Mouse (Mus musculus) A20 (cell line): ENCODE measurements around the gene Pim1.
A peak's percentile ranks its signal among the peaks of the same experiment; 100 is the strongest.
"Not testable (repeated sequence)": the region's sequence is repeated elsewhere in the genome, so short reads cannot be mapped to it uniquely, and the experiment has no call there.

Experiments used
- DNase-seq: peaks from one replicate; pipeline ENCODE4 v3.0.0-alpha.2; 2011; ENCODE audit warnings: low read depth, low spot score

Pim1 gene

DNA sequence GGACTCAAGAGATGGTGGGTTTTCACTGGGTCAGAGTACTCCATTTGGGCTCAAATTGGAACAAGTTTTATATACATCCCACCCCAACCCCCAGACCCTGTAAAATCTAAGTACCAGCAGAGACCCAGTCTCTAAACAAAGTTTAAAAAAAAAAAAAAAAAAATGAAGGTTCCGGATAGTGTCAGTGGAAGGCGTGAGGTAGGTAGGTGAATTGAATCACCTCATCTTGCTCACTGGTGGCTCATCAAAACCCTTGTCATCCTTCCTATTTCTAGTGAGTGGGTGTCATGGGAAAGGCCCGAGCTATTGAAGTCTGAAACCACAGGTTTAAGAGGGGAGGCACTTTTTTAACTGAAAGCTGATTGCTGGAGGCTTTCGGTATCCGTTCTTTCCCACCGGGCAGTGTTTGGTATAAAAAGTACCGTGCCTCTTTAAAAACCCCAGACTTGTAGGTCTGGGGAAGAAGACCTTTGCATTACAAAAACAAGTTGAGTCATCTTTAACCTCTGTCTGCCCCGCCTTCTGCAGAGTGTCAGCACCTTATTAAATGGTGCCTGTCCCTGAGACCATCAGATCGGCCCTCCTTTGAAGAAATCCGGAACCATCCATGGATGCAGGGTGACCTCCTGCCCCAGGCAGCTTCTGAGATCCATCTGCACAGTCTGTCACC lies 3.6 kb downstream of the Pim1 start:
- DNase-seq, result peak; percentile 64

DNA sequence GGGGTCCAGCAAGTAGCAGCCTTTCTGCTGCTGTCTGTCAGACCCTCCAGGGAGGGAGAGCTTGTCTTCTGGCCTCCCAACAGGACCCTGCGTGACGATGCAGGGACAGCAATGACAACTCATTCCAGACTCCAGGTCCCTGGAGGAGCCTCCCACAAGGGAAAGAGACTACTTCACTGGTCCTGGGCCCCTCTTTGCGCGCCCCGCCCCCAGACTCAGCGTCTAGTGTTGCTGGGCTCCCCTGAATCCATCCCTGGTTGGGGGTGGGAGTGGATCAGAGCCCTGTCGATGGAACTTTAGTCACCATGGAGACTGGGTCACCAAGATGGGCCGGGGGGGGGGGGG lies 4.2 kb downstream of the Pim1 start:
- no peak for DNase-seq

DNA sequence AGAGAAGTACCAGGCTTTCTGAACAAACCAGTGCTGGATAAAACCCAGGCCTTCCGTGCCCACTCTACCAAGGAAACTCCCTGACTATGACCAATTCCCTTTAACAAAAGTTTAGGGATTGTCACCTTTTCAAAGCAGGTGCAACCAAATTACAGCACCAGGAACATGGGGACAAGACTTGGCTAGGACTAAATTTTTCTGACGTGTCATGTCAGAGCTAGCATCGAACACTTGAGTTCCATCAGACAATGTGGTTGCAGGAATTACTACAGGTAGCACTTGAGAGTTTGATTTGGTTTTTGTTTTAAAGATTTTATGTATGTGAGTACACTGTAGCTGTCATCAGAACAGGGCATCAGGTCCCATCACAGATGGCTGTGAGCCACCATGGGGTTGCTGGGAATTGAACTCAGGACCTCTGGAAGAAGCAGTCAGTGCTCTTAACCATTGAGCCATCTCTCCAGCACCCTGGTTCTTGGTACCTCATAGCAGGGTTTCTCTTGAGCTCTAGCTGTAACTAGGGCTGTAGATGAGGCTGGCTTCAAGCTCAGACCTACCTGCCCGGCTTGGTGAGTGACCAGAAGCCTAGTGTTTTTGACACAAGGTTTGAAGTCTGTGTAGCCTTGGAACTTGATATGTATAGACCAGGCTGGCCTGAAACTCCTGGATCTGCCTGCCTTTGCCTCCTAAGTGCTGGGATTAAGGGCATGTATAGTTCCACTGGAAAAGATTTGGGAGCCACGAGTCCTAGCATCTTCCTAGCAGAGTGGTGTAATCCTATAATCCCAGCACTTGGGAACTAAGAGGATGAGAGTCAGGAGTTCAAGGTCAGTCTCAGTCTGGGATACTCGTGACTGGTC lies 5.9 kb downstream of the Pim1 start:
- DNase-seq, result peak; percentile 60

DNA sequence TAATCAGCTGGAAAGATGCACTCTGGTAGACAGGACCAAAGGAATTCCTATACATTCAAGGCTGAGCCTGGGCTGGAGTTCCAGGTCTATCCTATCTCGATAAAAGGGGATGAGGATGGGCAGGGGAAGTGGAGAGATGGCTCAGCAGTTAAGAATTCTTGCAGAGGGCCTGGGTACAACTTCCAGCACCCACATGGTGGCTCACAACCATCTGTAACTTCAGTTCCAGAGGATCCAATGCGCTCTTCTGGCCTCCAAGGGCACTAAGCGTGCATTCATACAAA lies 6.5 kb downstream of the Pim1 start:
- DNase-seq, result no peak

DNA sequence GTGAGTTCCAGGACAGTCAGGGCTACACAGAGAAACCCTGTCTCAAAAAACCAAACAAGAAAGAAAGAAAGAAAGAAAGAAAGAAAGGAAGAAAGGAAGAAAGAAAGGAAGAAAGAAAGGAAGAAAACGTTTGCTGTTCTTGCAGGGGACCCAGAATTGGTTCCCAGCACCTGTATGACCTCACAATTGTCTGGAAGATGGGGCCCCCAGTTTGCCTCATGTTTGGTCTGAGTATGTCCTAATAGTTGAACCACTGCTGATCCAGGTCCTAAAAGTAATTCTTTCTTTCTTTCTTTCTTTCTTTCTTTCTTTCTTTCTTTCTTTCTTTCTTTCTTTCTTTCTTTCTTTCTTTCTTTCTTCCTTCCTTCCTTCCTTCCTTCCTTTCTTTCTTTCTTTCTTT lies 6.9 kb downstream of the Pim1 start:
- DNase-seq, result not testable (repeated sequence)

DNA sequence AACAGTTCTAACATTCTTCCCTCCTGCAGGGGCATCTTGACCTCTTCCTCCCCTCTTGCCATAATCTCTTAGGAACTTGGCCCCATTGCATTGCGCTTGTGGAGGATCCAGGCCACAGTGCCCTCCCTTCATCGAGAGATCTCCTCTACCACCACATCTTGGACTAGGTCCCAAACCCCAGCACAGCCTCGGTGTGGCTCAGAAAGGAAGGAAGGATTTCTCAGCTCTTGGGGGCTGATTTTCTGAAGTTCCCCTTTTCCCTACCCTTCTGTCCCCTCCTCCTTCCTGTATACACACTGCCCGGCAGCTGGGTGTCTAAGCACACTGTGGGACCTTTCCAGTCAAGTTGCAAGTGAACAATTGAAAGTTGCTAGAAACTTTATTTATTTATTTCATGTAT lies 7.5 kb downstream of the Pim1 start:
- peak; percentile 65 for DNase-seq

DNA sequence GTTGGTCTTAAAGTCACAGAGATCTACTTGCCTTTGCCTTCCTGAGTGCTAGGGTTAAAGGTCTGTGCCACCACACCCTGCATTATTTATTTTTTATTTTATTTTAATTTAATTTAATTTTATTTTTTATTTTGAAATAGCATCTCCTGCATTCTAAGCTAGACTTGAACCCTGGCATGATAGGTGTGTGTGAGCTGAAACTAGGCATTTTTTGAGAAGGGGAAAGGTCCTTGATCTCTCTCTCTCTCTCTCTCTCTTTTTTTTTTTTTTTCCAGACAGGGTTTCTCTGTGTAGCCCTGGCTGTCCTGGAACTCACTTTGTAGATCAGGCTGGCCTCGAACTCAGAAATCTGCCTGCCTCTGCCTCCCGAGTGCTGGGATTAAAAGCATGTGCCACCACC lies 8.4 kb downstream of the Pim1 start:
- DNase-seq, result not testable (repeated sequence)

DNA sequence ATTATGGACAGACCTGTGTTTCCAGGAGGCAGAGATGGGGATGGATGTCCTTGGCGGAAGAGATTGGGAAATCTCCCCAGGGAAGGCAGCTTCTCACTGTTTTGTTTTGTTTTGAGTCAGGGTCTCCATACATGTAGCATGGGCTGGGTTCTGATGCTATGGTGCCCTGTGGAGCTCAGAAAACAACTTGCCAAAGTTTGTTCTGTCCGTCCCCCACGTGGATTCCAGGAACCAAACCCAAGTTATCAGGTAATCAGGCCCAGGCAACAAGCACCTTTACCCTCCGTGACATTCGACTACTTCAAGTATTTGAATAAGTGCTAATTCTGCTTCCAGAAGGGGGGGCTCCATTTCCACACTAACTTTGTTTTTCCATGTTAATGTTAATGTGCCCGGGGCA lies 9.0 kb downstream of the Pim1 start:
- DNase-seq, result no peak

DNA sequence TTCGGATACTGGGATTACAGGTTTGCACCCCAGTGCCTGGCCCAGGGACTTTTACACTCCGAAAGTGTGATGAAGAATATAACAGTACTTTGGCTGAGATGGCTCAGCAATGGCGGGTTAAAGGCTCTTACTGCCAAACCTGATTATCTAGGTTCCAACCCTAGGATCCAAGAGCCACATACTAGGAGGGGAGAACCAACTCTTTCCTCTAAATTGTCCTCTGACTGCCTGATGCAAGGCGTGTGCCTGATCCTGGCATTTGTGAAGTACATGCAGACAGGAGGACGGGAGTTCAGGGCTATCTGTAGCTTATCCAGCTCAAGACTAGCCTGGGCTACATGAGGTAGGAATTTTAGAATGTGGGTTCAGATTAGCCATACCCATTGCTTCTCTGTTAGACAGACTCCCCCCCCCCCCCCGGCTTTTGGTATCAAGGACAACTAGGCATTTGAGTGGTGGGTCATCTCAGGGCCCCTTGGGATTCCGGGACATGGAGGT lies 9.7 kb downstream of the Pim1 start:
- DNase-seq, result no peak

DNA sequence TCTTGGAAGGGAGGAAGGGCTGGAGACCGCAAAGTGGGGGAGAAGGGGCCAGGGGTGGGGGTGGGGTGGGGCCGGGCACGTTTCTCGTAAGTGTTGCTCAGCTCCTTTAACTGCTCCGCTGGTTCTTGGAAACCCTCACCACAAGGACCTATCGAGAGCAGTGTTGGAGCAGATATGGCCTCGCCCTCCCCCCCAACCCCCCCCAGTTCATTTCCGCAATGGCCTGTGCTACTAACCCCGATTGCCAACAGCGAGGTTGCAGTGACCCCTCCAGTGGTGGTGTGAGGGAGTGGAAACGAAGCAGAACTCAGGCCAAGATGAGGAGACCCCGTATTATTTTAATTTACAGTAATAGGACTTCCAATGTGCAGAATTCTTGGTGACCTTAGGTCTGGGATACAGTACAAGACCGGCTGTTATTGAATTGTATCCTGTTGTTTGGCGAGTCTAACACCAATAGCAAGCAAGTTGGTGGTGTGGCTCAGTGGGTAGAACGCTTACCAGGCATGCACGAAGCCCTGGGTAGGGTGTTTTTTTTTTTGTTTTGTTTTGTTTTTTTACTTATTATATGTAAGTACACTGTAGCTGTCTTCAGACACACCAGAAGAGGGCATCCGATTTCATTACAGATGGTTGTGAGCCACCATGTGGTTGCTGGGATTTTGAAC lies 10.4 kb downstream of the Pim1 start:
- DNase-seq, result no peak

DNA sequence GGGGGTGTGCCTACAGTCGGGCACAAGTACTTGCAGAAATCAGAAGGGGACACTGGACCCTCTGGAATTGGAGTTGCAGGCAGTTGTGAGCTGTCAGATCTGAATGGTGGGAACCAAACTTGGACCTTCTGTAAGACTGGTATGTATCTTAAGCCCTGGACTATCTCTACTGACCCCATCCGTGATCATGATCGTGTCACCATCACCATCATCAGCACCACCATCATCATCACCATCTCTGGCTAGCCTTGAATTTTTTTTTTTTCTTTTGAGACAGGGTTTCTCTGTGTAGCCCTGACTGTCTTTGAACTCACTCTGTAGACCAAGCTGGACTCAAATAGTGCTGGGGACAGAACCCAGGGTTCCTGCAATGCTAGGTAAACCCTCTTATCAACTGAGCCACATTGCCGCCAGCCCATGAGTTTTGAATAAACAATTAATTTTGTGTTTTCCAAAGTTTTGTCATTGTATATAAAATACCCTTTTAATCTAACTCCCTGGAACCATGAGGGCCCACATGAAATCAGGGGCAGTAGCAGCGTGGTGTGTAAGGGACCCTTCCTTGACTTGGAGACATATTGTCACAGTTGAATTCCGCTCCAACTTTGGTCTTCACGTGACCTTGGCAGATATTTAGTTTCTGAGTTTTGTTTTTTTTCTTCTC lies 11.6 kb downstream of the Pim1 start:
- no peak for DNase-seq

DNA sequence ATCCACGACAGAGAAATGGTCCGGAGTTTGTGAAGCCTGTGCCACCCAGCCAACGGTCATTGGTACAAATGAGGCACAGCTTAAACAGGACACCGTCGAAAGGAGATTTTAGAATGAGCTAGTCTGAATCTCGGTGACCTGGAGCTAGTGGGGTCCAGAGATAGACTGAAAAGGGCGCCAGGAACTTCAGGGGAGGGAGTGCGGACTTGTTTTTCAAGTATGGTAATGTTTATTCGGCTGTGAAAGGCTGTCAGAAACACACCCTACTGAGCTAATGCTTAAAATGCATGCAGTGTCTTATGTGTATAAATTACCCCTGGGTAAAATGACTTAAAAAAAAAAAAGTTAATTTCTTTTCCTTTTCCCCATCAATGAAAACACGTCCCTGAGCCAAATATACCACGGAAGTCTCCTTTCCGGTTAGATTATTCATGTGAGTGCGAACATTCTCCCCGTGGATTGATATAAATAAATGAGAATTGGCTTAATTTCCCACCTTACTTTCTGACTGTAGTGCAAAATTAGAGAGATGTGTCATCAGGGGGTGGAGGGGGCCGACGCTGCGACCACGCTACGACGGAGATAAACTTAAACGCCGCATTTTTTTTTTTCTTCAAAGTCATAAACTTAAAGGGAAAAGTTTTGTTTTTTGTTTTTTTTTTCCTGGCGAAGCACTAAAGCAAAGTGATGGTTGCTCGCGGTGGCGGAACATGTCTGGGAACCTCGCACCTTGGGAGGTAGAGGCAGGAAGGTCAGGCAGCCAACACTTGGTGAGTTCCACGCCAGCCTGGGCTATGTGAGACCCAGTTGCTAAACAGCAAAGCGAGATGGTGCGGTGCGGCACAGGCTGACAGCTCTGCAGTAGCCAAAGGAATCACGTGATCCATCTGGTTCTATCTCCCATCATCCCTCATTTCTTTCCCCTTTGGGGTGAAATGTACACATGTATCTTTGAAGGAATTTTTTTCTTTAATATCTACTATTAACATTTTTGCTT lies 12.4 kb downstream of the Pim1 start:
- no peak for DNase-seq

DNA sequence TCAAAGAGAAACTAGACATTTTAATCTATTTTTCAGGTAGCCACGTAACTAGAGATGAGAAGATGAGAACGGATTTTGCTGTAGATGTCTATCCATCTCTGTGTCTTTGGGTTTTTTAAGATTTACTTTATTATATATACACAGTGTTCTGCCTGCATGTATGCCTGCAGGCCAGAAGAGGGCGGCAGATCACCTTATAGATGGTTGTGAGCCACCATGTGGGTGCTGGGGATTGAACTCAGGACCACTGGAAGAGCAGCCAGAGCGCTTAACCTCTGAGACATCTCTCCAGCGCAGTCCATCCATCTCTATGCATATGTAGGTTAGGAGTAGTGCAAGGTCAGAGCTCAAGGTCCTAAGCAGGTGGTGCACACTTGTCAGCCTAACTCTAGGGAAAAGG lies 13.1 kb downstream of the Pim1 start:
- DNase-seq, result peak; percentile 37

DNA sequence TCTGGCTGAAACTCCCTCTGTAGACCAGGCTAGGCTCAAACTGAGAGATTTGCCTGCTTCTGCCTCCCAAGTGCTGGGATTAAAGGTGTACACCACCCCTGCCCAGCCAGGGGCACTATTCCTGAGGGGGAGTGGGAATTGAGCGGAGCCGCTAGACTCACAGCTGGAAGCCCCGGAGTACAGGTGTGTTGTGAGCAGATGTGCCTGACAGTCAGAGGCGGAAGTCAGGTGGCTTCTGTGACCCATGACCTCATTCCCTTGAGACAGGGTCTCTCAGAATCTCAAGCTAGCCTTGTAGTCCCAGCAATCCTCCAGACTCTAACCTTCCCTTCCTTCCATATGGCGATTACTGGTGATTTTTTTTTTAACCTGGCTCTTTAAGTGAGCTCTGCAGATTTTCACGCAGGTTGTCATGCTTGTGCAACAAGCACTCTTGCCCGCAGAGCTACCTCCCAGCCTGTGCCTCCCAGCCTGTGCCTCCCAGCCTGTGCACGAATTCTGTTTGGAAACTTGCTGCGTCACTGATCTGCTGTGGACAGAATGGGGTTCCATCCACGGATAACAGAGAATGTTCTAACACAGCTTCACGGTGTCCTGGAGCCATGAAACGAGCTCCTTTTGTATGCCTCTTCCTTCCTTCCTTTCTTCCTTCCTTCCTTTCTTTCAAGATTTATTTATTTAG lies 18.5 kb downstream of the Pim1 start:
- peak; percentile 61 for DNase-seq

DNA sequence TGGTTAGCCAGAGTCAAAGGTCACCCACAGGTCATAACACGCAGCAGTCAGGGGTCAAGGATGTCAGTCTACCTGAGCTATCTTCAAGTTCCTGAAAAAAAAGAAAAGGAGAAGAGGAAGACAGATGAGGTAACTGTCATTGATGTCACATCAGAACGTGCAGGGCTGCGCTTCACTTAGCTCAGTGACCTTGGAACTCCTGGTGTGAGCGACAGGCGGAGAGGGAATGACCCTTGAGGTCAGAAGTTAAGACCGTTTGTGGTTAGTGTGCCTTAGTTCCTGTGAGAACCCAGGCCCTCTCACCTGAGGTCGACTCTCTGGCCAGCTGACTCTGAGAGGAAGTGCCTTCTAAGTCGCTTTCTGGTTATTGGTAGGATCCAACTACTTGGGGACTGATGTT lies 20.1 kb downstream of the Pim1 start:
- peak; percentile 79 for DNase-seq

DNA sequence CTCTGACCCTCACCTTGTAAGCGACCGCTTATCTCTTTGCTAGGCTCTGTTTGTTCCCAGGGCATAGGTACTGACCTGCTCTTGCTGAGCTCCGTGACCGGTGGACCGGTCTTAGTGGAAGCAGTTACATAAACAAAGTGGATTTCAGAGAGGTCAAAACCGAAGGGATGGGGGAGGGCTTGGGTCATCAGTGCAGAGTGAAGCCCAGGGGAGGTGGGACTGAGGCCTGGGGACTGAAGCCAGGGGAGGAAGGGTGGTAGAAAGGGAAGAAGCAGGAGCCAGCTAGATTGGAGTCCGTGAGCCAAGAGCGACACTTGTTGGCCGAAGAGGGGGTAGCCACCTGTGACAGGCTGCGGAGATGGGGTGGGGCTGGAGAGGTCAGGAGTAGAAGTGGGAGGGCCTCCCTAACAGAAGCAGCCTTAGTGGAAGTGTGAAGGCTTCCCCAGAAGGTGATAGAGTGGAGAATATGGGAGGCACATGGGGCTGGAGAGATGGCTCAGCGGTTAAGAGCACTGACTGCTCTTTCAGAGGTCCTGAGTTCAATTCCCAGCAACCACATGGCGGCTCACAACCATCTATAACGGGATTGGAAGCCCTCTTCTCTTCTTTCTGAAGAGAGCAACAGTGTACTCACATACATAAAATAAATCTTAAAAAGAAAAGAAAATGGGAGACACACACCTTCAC lies 22.6 kb downstream of the Pim1 start:
- DNase-seq, result peak; percentile 65

DNA sequence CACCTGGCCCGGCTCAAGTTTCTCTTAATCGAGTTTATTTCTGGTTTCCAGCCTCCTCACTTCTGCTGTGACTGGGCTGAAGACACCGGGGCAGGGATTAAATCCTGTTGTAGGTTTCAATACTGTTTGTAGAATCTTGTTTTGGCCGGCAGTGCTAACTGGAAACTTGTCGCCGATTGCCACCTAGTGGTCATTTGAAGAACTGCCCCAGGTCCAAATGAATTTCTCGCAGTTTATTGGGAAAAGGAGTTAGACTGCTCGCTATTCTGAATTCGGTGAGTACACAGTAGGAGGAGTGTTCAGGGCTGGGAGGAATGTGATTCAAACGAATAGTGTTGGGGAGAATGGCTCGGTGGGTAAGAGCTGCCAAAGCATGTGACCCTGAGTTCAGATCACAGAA lies 23.9 kb downstream of the Pim1 start:
- DNase-seq, result peak; percentile 83

DNA sequence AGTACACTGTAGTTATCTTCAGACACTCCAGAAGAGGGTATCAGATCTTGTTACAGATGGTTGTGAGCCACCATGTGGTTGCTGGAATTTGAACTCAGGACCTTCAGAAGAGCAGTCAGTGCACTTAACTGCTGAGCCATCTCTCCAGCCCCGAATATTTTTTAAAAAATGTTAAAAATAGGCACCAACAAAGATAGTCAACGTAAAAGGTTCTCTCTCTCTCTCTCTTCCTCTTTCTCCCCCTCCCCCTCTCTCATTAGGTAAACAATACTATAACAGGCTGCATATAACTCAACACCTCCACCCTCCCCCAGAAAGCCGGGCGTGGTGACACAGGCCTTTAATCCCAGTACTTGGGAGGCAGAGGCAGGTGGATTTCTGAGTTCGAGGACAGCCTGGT lies 28.1 kb downstream of the Pim1 start:
- peak; percentile 71 for DNase-seq

DNA sequence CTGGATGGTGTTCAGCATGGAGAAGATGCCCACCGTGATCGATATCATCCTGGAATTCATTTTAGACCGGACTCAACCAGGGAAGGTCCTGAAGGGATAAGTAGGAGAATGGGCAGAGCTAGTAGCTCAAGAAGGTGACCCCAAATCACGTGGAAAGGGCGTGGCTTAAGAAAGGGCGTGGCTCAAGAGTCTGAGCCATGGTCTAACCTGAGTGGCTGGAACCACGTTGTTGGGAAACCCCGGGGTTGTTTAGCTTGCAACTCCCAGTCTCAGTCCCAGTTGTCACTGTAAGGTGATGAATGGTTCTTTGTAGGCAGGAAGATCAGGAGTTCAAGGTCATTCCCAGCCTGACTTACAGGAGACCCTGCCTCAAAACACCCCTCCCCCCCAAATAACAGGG lies 29.2 kb downstream of the Pim1 start:
- no peak for DNase-seq

DNA sequence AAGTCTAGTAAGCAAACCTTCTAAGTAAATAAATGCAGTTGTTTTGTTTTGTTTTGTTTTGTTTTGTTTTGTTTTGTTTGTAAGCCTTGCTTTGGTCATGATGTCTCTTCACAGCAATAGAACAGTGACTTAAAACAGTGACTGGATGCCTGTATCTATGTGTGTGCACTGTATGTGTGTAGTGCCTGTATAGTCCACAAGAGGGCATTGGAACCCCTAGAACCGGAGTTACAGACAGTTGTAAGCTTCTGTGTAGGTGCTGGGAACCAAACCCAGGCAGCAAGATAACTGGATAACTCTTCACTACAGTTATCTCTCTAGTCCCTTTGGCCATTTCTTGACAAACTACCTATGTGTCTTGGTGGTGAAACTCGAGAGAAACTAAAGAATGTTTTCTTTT lies 35.1 kb downstream of the Pim1 start:
- DNase-seq, result no peak
